Mouse (Mus musculus) mammary gland, adult 2 months (tissue): ENCODE measurements around the gene Fam160b1. TPM values are rescaled to one million over a fixed set of nuclear protein-coding genes. Genes with fewer than 3 reads are reported as not detected.

Source experiments
- polyA plus RNA-seq: library from polyadenylated mRNA; depleted of rRNA; stranded (reverse); fragments of >200 nt; gene quantifications from 2 replicates; pipeline ENCODE4 v1.2.3, GENCODE M21; 2012; ENCODE audit warnings: low replicate concordance; rRNA removed

Gene Fam160b1
- 9.7 and 12.5 TPM in 2 replicates for polyA plus RNA-seq

DNA sequence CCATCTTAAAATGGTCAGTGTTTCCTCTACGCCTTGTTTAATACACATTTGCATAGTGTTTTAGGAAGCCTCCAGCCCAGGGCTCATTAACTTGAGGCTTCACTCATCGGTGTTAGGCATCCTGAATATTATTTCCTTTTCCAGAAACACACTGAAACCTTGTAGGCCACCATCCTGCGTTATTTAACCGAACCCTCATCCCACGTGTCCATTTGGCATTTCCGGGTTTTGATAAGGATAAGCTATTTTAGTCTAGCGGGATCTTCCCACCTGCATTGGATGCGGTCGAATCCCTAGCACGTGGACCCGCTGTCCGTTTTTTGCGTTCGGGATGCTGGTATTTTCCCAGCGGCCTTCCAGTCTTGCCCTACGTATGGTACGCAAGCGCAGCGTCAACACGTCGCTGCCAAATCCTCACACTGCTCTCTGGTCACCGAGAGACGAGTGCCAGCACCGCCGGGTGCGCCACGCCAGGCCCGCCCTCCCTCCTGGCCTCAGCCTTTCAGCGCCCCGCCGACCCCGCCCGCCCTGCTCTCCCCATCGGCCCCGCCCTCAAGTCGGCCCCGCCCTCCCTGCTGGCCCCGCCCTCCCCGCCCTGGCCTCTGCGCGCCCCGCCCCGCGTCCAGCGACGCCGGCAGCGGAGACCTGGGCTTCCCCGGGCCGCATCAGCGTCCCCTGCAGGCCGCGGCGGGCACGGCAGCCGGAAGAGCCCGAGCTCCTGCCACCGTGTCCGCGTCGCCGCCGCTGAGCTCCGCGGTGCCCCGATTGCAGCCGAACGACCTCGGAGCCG, at the start of gene Fam160b1:
Gene Fam160b1 (plus strand): TSS at position 340 of the 790 bp plus-strand sequence.

GRCm38 (mm10) chr19:57314346-57315012, 46.0 kb upstream of the Fam160b1 start, which contains the start of gene Ablim1:
Gene Ablim1, minus strand, starts transcription at chr19:57314919.

Other genes starting within 250 kb of the Fam160b1 start
- 68.7 and 81.4 TPM in 2 replicates for gene Ablim1, start 45.8 kb upstream of the Fam160b1 start, polyA plus RNA-seq
- 5.9 and 6.8 TPM in 2 replicates for gene Trub1, start 92.2 kb downstream of the Fam160b1 start, polyA plus RNA-seq